Mouse (Mus musculus): ENCODE data around the gene Sytl3.
"Not testable (repeated sequence)": the region's sequence is repeated elsewhere in the genome, so short reads cannot be mapped to it uniquely, and the experiment has no call there.

Gene Sytl3

GRCm38 (mm10) chr17:6646841-6647240 is 12.1 kb upstream of the Sytl3 start:
- not testable (repeated sequence) for DNase-seq

GRCm38 (mm10) chr17:6647452-6647851 is 11.4 kb upstream of the Sytl3 start:
- not testable (repeated sequence) for DNase-seq

GRCm38 (mm10) chr17:6650904-6651565 is 7.9 kb upstream of the Sytl3 start:
- DNase-seq = not testable (repeated sequence)

GRCm38 (mm10) chr17:6653341-6653946 is 5.4 kb upstream of the Sytl3 start:
- not testable (repeated sequence) for DNase-seq

- peak; percentile 49 to 71 for DNase-seq
Observed at GRCm38 (mm10) chr17:6655087-6655511, 3.8 kb upstream of the Sytl3 start.

GRCm38 (mm10) chr17:6655567-6656281 is 3.2 kb upstream of the Sytl3 start, which contains the start of gene Dynlt1f:
Gene Dynlt1f (minus strand): TSS chr17:6655900.
- peak; percentile 58 to 76 for DNase-seq

- DNase-seq = not testable (repeated sequence)
Observed at GRCm38 (mm10) chr17:6656471-6656870, 2.4 kb upstream of the Sytl3 start.

GRCm38 (mm10) chr17:6660589-6660988 is 1.7 kb downstream of the Sytl3 start:
- peak in 1 of 2 experiments; percentile 25 for DNase-seq

GRCm38 (mm10) chr17:6661093-6661816 is 2.4 kb downstream of the Sytl3 start:
- DNase-seq = peak in 1 of 2 experiments; percentile 48

GRCm38 (mm10) chr17:6662840-6663239 is 3.9 kb downstream of the Sytl3 start:
- not testable (repeated sequence) for DNase-seq

- DNase-seq = peak in 1 of 2 experiments; percentile 4
Observed at GRCm38 (mm10) chr17:6665389-6665788, 6.5 kb downstream of the Sytl3 start.

GRCm38 (mm10) chr17:6668522-6668921 is 9.6 kb downstream of the Sytl3 start:
- DNase-seq = not testable (repeated sequence)

GRCm38 (mm10) chr17:6674297-6674696 is 15.4 kb downstream of the Sytl3 start:
- DNase-seq = not testable (repeated sequence)

GRCm38 (mm10) chr17:6678063-6678462 is 19.2 kb downstream of the Sytl3 start:
- DNase-seq = not testable (repeated sequence)

- DNase-seq = not testable (repeated sequence)
Observed at GRCm38 (mm10) chr17:6681721-6682120, 22.8 kb downstream of the Sytl3 start.

GRCm38 (mm10) chr17:6683702-6684101 is 24.8 kb downstream of the Sytl3 start:
- DNase-seq = not testable (repeated sequence)

- DNase-seq = not testable (repeated sequence)
Observed at GRCm38 (mm10) chr17:6684464-6685287, 25.8 kb downstream of the Sytl3 start.

GRCm38 (mm10) chr17:6685288-6685818 is 26.5 kb downstream of the Sytl3 start:
- peak in 1 of 2 experiments; percentile 40 for DNase-seq

GRCm38 (mm10) chr17:6686299-6686971 is 27.5 kb downstream of the Sytl3 start:
- not testable (repeated sequence) for DNase-seq

- DNase-seq = peak in 1 of 2 experiments; percentile 41
Observed at GRCm38 (mm10) chr17:6689344-6689743, 30.5 kb downstream of the Sytl3 start.

GRCm38 (mm10) chr17:6691596-6691995 is 32.7 kb downstream of the Sytl3 start:
- DNase-seq = peak; percentile 81 to 90
